Mouse (Mus musculus) liver, adult 2 months (tissue): ENCODE measurements at regions not wholly inside any gene's neighbourhood (a gene's known extent, or its start where the extent isn't known, plus 50 kb on each side); places are given as distances from the start of the nearest gene placed in this dataset.

ENCODE experiments used
- CTCF ChIP-seq: fragments of 200-500 bp; IDR thresholded peaks from 2 replicates; pipeline ENCODE4 v1.5.1; 2011; ENCODE audit warnings: low read depth, low read length, control low read depth
- POLR2A ChIP-seq: fragments of 200-500 bp; IDR thresholded peaks from 2 replicates; pipeline ENCODE4 v1.6.1; 2011; ENCODE audit warnings: low read length, control low read depth; ENCODE audit not compliant: insufficient read depth; ENCODE audit errors: extremely low read depth

- TF ChIP-seq CTCF = no peak
- no peak for TF ChIP-seq POLR2A
These were observed 261.6 kb upstream of the Adcy2 start for GRCm38 (mm10) chr13:69260972-69261371.
